Mouse (Mus musculus): ENCODE results near the gene Ptgfrn. TPM values are rescaled to one million over a fixed set of nuclear protein-coding genes. Genes with fewer than 3 reads are reported as not detected.

Gene Ptgfrn
- polyA plus RNA-seq, 1 experiment from 2014 or later, result 0.46 TPM

GRCm38 (mm10) chr3:101101184-101101583 lies 8.9 kb downstream of the Ptgfrn start:
- DNase-seq, result no peak
- Histone ChIP-seq H3K4me1 (replicated peaks) (no peaks in the 10 kb centered on the region), H3K36me3 (no peaks in the 10 kb centered on the region), H3K4me3 (replicated peaks) (no peak overlapping the region), H3K27ac (no peak overlapping the region), H3K4me2 (no peak overlapping the region), H3K9ac (no peak overlapping the region), H3K9me3 (replicated peaks) (no peaks in the 10 kb centered on the region), H3K27me3 (no peaks in the 10 kb centered on the region)
- 79% methylated on average over 7 of the region's 7 CpGs for WGBS (ENCODE audit: insufficient replicate concordance)
- no peak for ATAC-seq (ENCODE audit: low read depth)

- Histone ChIP-seq H3K9ac (no peak overlapping the region), H3K4me3 (replicated peaks) (no peak overlapping the region), H3K4me2 (no peak overlapping the region), H3K4me1 (replicated peaks) (no peaks in the 10 kb centered on the region), H3K27me3 (no peaks in the 10 kb centered on the region), H3K27ac (no peak overlapping the region), H3K36me3 (no peaks in the 10 kb centered on the region), H3K9me3 (replicated peaks) (no peaks in the 10 kb centered on the region)
- WGBS (ENCODE audit: insufficient replicate concordance), result 70% methylated on average over 9 of the region's 9 CpGs
- ATAC-seq (ENCODE audit: low read depth), result no peak
- DNase-seq, result no peak
Observed at GRCm38 (mm10) chr3:101099701-101100357, 10.2 kb downstream of the Ptgfrn start.

GRCm38 (mm10) chr3:101098073-101098472 lies 12.0 kb downstream of the Ptgfrn start:
- Histone ChIP-seq H3K9ac (no peak overlapping the region), H3K9me3 (replicated peaks) (no peaks in the 10 kb centered on the region), H3K27ac (no peak overlapping the region), H3K36me3 (no peaks in the 10 kb centered on the region), H3K4me3 (replicated peaks) (no peak overlapping the region), H3K27me3 (no peaks in the 10 kb centered on the region), H3K4me1 (replicated peaks) (no peaks in the 10 kb centered on the region), H3K4me2 (no peak overlapping the region)
- ATAC-seq (ENCODE audit: low read depth) (no peak), DNase-seq (no peak)
- 24% methylated on average over 4 of the region's 4 CpGs for WGBS (ENCODE audit: insufficient replicate concordance)

- 70% methylated on average over 9 of the region's 9 CpGs for WGBS (ENCODE audit: insufficient replicate concordance)
- no peaks in the 10 kb centered on the region for H3K27me3 ChIP-seq
- H3K4me2 ChIP-seq, result no peak overlapping the region
- H3K4me1 ChIP-seq (replicated peaks), result no peaks in the 10 kb centered on the region
- H3K9ac ChIP-seq, result no peak overlapping the region
- no peak overlapping the region for H3K4me3 ChIP-seq (replicated peaks)
- ATAC-seq (ENCODE audit: low read depth), result no peak
- no peak overlapping the region for H3K27ac ChIP-seq
- H3K9me3 ChIP-seq (replicated peaks), result no peaks in the 10 kb centered on the region
- DNase-seq, result no peak
- no peaks in the 10 kb centered on the region for H3K36me3 ChIP-seq
Observed at GRCm38 (mm10) chr3:101097146-101097800, 12.8 kb downstream of the Ptgfrn start.

- DNase-seq (no peak), ATAC-seq (ENCODE audit: low read depth) (no peak)
- Histone ChIP-seq H3K4me1 (replicated peaks) (no peaks in the 10 kb centered on the region), H3K27me3 (no peaks in the 10 kb centered on the region), H3K9ac (no peak overlapping the region), H3K4me2 (no peak overlapping the region), H3K4me3 (replicated peaks) (no peak overlapping the region), H3K27ac (no peak overlapping the region), H3K9me3 (replicated peaks) (no peaks in the 10 kb centered on the region), H3K36me3 (no peaks in the 10 kb centered on the region)
- 70% methylated on average over 5 of the region's 5 CpGs for WGBS (ENCODE audit: insufficient replicate concordance)
Observed at GRCm38 (mm10) chr3:101095761-101096449, 14.2 kb downstream of the Ptgfrn start.

- Histone ChIP-seq H3K4me2 (no peak overlapping the region), H3K36me3 (no peaks in the 10 kb centered on the region), H3K4me3 (replicated peaks) (no peak overlapping the region), H3K27ac (no peak overlapping the region), H3K27me3 (no peaks in the 10 kb centered on the region), H3K9me3 (replicated peaks) (no peaks in the 10 kb centered on the region), H3K9ac (no peak overlapping the region), H3K4me1 (replicated peaks) (no peaks in the 10 kb centered on the region)
- no peak for ATAC-seq (ENCODE audit: low read depth)
- 63% methylated on average over 13 of the region's 13 CpGs for WGBS (ENCODE audit: insufficient replicate concordance)
- DNase-seq, result no peak
Observed at GRCm38 (mm10) chr3:101092202-101092601, 17.9 kb downstream of the Ptgfrn start.

- H3K4me2 ChIP-seq, result no peak overlapping the region
- H3K36me3 ChIP-seq, result no peaks in the 10 kb centered on the region
- 70% methylated on average over 7 of the region's 7 CpGs for WGBS (ENCODE audit: insufficient replicate concordance)
- H3K9ac ChIP-seq, result no peak overlapping the region
- DNase-seq (no peak), ATAC-seq (ENCODE audit: low read depth) (no peak)
- H3K27ac ChIP-seq, result no peak overlapping the region
- H3K9me3 ChIP-seq (replicated peaks), result no peaks in the 10 kb centered on the region
- no peaks in the 10 kb centered on the region for H3K4me1 ChIP-seq (replicated peaks)
- H3K4me3 ChIP-seq (replicated peaks), result no peak overlapping the region
- H3K27me3 ChIP-seq, result no peaks in the 10 kb centered on the region
Observed at GRCm38 (mm10) chr3:101086584-101087445, 23.3 kb downstream of the Ptgfrn start.

GRCm38 (mm10) chr3:101080925-101081324 lies 29.2 kb downstream of the Ptgfrn start:
- Histone ChIP-seq H3K4me3 (replicated peaks) (no peak overlapping the region), H3K4me1 (replicated peaks) (no peaks in the 10 kb centered on the region), H3K27ac (no peak overlapping the region), H3K9ac (no peak overlapping the region), H3K36me3 (no peaks in the 10 kb centered on the region), H3K4me2 (no peak overlapping the region), H3K27me3 (no peaks in the 10 kb centered on the region), H3K9me3 (replicated peaks) (no peaks in the 10 kb centered on the region)
- DNase-seq, result no peak
- WGBS (ENCODE audit: insufficient replicate concordance), result 65% methylated on average over 4 of the region's 4 CpGs
- no peak for ATAC-seq (ENCODE audit: low read depth)

GRCm38 (mm10) chr3:101078344-101078743 lies 31.7 kb downstream of the Ptgfrn start:
- no peaks in the 10 kb centered on the region for H3K36me3 ChIP-seq
- no peak overlapping the region for H3K27ac ChIP-seq
- DNase-seq (no peak), ATAC-seq (ENCODE audit: low read depth) (no peak)
- WGBS (ENCODE audit: insufficient replicate concordance), result 61% methylated on average over 1 of the region's 1 CpGs
- H3K27me3 ChIP-seq, result no peaks in the 10 kb centered on the region
- no peaks in the 10 kb centered on the region for H3K9me3 ChIP-seq (replicated peaks)
- no peaks in the 10 kb centered on the region for H3K4me1 ChIP-seq (replicated peaks)
- H3K4me2 ChIP-seq, result no peak overlapping the region
- H3K9ac ChIP-seq, result no peak overlapping the region
- H3K4me3 ChIP-seq (replicated peaks), result no peak overlapping the region

GRCm38 (mm10) chr3:101077710-101078100 lies 32.4 kb downstream of the Ptgfrn start:
- no peak for ATAC-seq (ENCODE audit: low read depth)
- Histone ChIP-seq H3K4me3 (replicated peaks) (no peak overlapping the region), H3K9ac (no peak overlapping the region), H3K4me1 (replicated peaks) (no peaks in the 10 kb centered on the region), H3K27me3 (no peaks in the 10 kb centered on the region), H3K36me3 (no peaks in the 10 kb centered on the region), H3K27ac (no peak overlapping the region), H3K9me3 (replicated peaks) (no peaks in the 10 kb centered on the region), H3K4me2 (no peak overlapping the region)
- no peak for DNase-seq
- 70% methylated on average over 6 of the region's 6 CpGs for WGBS (ENCODE audit: insufficient replicate concordance)

Data from liver, embryonic 13.5 days (tissue).